Mouse (Mus musculus): Measurements from ENCODE around the gene Irf8.

Irf8 gene

DNA sequence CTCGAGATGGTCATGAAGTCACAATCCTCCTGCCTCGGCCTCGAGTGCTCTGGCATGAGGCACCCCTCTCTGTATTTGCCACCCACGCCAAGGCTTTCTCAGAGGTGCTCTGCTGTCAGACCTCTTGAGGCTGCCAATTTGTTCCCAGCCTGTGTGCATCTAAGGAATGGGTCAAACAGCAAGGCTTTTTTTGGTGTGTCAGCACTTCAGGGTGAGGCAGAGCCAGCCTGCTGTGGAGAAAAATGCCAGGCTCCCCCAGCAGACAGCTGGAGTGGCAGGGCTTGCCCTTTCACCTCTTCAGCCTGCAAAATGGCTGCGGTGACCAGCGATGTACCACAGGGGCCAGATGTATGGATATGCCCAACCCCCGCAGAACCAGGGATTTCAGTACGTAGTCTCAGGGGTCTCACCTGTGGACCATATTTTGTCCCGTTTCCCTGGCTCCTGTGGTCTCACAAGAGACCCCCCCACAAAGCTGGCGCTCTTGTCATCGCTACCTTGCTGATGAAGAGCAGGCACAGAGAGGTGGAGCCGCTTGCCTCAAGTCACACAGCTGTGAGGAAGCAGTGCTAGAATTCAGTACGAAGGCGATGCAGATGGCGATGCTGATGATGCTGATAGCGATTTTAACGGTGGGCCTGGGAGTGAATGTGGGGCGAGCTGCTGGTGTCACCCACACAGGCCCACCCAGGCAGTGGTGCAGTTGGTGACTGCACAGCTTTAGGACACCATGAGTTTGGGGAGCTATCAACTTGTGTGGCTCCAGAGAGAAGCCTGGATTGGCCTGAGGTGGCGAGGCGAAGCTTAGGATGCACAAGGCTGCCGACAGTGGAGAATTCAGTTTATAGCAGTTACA lies 15.3 kb downstream of the Irf8 start:
- no peak for DNase-seq (ENCODE audit: low read depth, low spot score)

DNA sequence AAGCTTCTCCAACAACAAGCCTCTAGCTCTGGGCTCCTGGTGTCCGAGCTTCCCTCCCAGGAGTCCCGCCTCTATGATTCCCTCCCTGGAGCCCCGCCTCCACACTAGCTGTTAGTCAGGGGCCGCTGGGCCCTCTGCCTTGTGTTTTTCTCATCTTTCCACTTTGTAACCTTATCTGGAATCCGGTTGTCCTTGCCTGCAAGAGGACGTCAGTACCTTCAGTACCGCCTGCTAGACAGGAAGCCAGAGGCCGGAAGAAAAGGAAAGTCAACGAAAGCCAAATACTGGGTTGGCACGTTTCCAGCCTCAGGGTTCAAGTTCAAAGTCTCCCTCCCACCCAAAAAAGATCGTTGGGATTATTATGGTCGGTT lies 15.9 kb downstream of the Irf8 start:
- no peak for DNase-seq (ENCODE audit: low read depth, low spot score)

DNA sequence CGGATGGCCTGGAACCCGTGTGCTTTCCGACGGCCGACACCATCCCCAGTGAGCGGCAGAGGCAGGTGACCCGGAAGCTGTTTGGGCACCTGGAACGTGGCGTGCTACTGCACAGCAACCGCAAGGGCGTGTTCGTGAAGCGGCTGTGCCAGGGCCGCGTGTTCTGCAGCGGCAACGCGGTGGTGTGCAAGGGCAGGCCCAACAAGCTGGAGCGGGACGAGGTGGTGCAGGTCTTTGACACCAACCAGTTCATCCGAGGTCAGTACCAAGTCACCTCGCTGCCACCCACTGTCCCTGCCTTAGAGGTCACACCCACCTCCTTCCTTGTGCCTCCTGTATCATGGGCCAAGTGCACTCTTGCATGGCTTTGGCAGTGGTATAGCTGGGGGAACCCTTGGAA lies 17.3 kb downstream of the Irf8 start:
- DNase-seq (ENCODE audit: low read depth, low spot score), result no peak

DNA sequence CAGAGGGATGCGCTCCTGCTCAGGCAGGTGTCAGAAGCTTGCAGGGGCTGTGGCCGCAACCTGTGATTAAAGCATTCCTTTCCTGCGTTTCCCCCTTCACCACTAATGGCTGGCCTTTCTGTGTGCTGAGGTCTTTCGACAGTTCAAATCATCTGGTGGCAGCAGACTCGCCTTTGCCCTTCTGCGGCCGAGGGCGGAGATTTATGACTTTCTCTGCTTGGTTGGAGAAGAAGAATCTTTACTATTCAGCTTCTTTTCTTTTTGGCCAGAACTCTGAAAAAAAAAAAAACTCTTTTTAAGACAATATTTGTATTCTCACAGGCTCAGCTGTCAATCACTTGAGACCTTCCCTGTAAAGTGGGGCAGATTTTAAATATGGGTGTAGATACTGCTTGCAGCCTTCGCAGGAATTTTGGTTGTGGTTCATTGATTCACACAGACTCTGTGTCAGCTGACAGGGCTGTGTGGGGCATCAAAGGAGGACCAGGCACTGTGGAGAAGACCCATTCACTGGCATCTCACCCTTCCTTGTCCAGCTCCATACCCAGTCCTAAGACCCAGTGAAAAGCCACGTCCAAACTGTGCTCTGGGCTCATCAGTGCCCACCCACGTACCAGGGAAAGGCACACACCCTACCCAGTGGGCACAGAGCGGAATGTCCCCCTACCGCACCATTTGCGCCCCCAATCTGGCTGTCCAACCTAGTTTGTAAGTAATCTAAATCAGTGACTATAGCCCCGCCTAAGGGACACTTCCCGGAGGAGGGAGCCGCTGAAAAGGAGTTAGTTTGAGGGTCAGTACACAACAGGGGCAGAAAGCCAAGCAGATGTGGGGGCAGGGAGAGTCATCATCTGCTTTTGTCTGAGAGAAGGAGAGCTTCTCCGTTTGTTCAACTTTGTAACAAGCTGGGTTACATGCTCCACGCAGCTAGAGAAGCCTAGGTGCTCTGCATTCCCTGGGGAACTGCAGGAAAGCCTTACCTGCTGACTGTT lies 19.4 kb downstream of the Irf8 start:
- DNase-seq (ENCODE audit: low read depth, low spot score), result no peak

DNA sequence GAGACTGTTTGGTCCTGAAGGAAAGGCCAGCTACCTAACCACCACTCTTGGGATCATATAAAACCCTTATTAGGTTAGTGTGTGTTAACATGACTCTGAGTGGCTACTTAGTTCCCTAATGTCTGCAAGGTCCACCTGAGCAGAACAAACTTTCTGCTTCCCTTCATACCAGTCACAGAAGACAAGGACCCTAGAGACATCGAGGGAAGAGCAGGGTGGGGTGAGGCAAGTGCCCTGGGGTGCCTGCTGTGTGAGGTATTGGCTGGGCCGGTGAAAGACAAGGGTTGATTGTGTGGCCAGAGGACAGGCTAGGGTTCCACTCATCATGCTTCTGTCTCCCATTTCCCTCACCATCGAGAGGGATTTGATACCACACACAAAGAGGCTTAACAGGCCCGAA lies 21.8 kb downstream of the Irf8 start:
- DNase-seq (ENCODE audit: low read depth, low spot score), result no peak

DNA sequence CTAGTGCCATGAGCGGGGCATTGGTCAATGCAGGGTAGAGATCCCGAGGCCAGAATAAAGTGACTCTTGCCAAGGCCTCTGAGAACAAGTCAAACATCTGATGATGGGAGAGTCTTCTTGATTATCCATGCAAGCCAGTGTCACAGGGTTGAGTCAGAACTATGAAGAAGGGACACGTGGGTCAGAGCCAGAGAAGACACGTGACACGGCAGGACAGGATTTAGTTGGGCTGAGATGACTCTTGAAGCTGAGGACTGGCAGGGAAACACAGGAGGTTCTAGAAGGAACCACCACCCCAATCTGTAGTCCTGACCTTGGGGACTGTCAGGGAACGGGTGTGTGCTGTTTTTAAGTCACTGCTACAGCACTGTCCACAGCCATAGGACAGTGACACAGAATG lies 23.7 kb downstream of the Irf8 start:
- no peak for DNase-seq (ENCODE audit: low read depth, low spot score)

DNA sequence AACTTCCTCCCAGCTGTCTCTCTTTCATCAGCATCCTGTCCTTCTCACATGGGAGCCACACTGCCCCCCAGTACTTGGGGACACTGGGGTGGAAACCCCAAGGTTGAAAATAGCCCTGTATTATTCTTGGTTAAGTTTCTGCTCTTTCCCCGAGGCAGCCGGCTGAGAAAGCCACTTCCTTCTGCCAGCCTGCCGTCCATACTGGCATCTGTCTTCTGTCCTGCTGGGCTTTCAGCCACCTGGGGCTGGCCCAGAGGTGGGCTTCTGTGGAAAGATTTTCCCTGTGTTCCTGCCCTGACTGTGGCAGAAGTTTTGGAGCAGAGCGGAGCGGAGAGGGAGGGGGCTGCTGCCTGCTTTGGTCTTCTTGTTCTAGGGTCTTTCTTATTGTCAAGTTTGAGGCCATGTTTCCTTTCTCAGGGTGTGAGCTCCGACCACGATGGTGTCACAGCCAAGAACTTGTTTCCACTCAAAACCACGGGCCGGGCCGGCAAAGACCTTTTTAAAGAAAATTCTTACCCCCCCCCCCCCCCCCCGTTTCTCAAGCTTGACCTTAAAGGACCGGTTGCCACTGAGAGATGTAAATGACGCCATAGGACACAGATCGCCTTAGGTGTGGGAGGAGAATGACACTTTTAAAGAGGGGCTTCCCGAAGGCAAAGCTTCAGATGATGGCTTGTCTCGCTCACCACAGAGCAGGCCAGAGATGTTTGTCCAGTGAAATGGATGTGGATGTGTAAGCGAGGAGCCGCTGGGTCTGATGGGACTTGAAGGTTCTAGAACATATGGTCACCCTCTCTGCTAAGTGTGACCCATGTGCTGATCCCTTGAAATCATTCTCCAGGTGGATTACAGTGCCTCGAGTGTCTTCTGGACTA lies 24.4 kb downstream of the Irf8 start:
- DNase-seq (ENCODE audit: low read depth, low spot score), result no peak

DNA sequence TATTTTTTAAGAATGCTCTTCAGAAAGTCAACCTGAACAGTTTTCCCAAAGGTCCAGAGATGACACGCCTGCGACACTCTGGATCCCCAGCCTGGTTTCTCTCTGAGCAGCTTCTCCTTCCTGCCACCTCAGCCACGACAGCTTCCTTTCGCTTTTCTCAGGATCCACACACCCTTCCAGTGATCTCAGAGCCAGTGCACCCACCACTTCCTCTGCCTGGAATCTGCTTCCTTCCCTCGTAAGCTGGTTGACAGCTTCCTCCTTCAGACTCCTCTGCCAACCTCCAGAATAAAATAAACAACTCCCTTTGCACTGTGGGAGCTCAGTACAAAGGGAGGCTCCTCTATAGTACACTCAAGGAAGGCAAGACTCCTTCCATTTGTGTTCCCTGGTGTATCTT lies 27.1 kb downstream of the Irf8 start:
- DNase-seq (ENCODE audit: low read depth, low spot score), result no peak

DNA sequence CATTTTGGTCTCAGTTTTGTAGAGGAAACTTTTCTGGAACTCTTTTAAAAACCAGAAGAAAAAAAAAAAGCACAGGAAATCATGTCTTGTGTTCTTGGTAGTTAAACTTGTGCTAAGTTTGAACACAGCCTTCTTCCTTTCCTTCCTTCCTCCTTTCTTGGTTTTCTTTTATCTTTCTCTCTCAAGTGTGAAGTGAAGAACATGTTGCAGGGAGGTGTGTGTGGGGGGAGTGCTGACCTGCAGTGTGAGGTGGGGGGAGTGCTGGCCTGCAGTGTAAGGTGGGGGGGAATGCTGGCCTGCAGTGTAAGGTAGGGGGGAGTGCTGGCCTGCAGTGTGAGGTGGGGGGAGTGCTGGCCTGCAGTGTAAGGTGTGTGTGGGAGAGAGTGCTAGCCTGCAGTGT lies 28.5 kb downstream of the Irf8 start:
- no peak for DNase-seq (ENCODE audit: low read depth, low spot score)

DNA sequence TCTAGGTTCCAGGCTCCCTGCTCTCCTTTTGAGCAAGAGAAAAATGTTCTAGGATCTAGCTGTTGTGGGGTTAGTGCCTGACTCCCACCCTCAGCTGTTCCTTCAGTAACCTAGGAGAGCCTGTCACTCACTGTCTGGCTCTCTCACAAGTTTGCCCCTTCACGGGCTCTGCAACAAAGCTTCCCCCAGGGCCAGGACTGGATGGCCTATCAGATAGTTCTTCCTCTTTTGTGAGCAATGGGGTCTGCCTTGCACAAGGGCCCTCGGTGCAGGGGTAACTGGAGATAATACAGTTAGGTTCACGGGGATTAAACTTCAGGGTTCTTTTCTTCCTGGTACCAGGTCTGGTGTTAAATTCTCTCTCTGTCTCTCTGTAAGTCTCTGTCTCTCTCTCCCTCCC lies 30.5 kb downstream of the Irf8 start:
- DNase-seq (ENCODE audit: low read depth, low spot score), result no peak

DNA sequence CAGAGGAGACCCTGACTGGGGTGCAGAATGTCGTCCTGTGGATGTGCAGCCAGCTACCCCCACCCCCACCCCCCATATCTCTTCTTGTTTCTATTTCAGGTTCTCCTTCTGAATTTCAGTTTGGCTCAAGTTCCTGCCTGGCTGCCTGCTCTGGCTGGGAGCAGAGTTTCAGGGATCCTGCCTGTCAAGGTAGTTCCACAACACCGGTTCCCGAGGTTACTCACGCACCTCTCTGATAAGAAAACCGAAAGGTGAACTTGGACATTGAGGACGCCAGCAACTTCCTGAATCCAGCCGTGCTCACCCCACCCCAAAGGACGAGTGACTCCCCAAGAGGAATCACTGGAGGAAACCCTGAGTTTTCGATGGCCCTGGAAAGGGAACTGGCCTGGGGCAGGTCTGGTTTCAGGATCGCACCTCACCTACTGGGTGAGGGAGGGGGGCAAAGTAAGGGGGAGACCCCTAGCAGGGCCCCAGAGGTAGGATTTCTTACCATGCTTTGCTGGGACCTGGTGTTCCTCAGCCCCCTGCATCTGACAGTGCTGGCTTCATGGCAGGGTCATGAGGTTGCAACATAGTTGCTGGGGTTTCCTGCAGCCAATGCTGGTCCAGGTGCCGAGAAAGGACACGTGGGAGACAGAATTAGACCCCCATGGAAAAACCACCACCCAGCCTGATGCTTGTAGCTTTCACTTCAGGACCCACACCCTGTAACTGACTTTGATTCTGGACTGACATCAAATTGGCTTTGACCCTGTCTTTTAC lies 32.5 kb downstream of the Irf8 start:
- no peak for DNase-seq (ENCODE audit: low read depth, low spot score)

DNA sequence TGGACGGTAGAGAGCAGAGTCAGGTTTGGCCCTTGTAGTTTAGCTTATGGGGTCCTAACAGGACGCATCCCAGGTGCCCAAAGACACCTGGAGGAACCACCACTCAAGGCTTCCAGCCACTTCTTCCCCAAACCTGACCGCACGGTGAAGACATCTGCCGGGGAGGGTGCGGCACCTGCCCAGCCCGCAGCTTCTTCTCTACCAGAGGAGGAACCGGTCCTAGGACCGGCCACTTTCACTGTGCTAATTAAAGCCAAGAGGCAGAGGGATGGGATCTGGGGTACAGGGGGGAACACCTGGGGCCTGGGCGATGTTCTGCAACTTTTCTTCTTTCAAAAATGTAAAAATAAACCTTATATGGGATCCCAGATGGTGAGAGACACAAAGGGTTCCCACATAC lies 41.0 kb downstream of the Irf8 start:
- DNase-seq (ENCODE audit: low read depth, low spot score), result no peak

DNA sequence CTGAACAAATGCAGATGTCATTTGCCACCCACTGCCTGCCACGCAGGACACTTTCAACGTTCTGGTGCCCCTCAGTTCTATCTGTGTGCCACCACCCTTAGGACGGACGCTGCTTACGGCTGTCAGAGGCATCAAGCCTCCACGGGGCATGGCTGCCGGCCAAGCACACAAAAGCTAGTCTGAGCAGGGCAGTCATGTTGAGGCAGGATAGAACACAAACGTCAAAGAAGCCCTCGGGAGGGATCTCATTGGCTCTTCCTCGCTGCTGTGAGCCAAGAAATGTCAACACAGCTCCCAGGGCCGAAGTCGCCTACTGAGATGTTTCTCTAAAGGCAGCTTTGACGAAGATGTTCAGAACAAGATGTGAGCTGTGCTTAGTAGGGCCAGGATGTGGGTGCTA lies 41.6 kb downstream of the Irf8 start:
- no peak for DNase-seq (ENCODE audit: low read depth, low spot score)

DNA sequence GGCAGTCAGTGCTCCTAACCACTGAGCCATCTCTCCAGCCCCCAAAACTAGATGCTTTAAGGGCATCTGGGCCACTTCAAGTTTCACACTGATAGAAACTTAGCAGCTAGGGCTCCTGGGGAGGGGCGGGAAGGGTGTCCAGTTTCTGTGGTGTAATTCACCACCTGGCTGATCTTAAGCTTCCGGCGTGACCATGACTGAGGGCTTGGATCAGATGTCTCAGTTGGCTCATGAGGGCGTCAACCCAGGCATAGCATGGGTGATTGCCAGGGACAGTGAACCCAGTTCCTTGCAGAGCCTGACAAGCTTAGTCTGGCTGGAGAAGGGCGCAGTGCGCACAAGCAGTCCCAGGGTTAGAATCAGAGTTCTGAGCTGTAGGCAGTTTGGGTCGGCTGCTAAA lies 42.9 kb downstream of the Irf8 start:
- no peak for DNase-seq (ENCODE audit: low read depth, low spot score)

DNA sequence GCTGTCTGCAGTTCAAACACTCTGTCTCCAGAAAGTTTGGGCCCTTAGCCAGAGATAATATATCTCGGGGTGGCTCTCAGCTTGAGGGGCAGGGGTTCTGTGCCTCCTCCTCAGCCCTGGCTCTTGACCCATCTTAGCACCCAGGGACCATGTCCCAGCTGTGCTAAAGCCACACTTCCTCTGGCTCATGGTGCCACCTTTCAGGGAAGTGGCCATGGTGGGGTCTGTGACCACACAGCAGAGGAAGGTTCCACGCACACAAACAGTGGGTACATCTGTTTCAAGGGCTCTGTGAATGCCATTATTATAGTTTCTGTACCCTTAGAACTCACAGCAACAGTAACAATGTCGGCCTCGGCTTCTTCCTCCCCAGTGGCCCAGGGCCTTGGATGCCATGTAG lies 47.6 kb downstream of the Irf8 start:
- DNase-seq (ENCODE audit: low read depth, low spot score), result no peak

DNA sequence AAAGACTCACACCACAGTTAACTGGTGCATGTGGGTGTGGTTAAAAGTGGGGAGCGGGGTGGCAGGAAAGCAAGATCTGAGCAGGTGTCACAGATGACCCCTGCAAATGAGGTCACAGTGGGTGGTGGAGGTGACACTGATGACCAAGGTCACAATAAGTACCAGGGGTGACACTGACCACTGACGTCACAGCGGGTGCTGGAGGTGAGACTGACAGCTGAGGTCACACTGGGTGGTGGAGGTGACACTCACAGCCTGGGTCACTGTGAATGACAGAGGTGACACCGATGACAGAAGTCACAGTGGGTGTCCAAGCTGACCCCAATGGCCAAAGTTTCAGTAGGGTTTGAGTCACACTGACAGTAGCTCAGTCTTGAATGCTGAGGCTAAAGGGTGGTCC lies 50.6 kb downstream of the Irf8 start:
- DNase-seq (ENCODE audit: low read depth, low spot score), result no peak

DNA sequence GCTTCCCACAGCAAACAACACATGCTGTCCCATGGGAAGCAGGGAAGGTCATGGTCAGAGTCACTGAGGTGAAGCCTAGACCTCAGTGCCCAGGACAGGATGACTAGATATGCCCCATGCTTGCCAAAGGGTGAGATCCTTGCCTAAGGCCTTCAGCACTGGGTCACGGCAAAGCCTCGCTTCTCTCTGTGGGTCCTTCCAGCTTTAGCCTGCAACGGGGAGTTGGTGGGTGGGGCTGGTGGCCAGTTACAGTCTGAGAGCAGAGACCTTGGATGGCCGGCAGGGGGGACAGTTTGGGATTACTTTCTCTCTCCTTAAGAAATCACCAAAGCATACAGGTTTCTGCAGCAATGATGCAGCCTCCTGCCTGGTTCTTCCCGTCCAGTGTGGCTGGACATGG lies 51.5 kb downstream of the Irf8 start:
- no peak for DNase-seq (ENCODE audit: low read depth, low spot score)

DNA sequence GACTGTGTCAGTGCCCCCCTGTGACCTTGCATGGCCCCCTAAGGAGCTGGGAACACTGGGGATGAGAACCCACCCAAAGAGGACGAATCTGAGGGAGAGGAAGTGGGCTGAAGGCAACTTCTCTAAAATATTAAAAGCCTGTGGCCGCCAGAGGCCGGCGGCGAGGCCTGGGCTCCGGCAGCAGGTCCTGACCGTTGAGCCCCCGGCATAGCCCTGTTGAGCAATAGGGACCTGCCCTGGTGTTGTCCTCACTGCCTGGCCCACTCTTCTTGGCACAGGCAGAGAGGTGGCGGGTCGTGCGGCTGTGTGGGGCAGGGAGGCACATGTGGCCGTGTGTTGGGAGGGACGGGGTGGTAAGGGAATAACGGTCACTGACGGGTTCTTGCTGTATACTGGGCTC lies 56.6 kb downstream of the Irf8 start:
- no peak for DNase-seq (ENCODE audit: low read depth, low spot score)

DNA sequence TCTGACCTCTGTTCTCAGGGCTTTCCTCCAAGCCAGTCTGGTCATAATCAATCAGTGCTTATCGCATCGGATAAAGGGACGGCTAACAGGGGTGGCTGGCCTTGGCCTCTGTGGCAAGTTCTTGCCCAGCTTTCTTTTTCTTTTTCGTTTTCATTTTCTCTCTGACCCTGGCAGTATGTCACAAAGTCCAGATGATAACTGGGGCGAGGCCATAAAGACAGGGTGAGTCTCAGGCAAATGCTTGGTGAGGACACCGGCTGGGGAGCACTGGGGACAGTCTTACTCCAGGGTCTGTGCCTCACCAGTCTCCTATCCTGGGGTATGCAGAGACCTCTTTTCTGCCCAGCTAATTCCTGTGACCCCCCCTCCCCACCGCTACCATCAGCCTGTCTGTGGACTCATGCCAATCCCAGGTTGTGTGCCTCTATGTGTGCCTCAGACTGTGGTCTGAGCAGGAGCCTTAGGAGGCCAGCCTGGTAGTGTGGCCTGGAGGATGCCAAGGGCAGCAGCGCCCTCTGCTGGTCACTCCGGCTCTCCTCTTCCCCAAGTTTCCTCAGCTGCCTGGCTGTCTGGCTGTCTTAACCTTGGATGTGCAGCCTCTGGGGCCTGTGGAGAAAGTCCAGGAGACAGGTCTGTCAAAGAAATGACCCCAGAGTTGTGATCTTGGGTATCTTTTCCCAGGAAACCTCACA lies 59.9 kb downstream of the Irf8 start:
- peak; percentile 19 for DNase-seq (ENCODE audit: low read depth, low spot score)

DNA sequence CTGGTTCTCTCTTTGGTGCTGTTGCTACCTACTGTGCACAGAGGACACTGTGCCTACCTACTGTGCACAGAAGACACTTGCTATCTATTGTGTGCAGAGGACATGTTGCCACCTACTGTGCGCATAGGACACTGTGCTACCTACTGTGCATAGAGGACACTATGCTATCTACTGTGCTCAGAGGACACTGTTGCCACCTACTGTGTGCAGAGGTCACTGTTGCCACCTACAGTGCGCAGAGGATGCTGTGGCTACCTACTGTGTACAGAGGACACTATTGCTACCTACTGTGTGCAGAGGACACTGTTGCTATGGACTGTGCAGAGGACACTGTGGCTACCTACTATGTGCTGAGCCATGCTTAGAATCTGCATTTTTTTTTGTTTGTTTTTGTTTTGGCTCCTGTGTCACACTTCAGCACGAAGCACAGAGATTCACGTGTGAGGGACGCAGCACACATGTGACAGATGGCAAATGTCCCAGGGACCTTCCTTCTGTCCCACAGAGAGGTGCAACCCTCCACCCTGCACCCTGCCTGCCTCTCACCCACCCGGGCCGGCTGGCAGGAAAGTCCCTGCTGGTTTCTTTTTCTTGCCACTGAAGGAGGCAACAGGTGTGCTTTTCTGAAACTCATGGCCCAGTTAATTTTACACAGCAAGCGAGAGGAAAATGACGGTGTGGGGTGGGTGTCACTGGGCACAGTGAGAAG lies 61.0 kb downstream of the Irf8 start:
- DNase-seq (ENCODE audit: low read depth, low spot score), result no peak

All from c-Kit-negative CD71-positive TER-119-positive erythroid progenitor cells, embryonic 14.5 days (primary cell).